Comparison of ENCODE assay signal across 9 mouse cellular contexts in the genomic region with DNA sequence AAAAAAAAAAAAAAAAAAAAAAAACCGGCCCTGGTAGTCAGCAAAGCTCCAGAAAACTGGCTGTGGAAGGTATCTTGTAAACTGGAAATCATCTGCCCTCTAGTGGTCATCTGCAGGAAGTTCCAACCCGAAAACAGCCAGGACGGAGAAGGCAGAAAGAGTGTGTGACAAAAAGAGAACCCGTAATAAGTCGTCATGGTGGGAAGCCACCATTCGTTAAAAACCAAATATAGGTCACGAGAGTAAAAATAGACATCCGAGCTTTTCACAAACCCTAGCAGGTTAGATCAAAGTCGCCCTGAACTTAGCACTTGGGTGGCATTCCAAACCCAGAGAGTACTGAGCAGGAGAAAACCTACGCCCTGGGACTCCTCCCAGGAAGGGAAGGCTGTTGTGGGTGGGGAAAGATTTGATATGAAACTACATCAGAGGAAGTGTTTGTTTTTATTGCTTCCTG. TPM values are rescaled to one million over a fixed set of nuclear protein-coding genes. Genes with fewer than 3 reads are reported as not detected.
DNase-seq lines count a peak whose midpoint lies in the region; ATAC-seq and TF ChIP-seq lines count a peak whose summit lies in the region.
"Had no signal": no experiment of that assay in that cellular context is flagged by ENCODE, and none has a peak within 500 bp of the region (broad histone marks: within the 10 kb centered on the region; RNA-seq: fewer than 3 reads in every experiment).

No protein-coding gene starts in this region.

- H3K27ac ChIP-seq in cortical plate, adult 2 months (ENCODE audit: insufficient read depth, low read length), result no peak overlapping the region
- H3K27ac ChIP-seq in intestine, embryonic 16.5 days (ENCODE audit: low read length), result no peak overlapping the region
- H3K27ac ChIP-seq in small intestine, adult 2 months (ENCODE audit: insufficient read depth, low read depth, low read length), result peak overlapping the region; percentile 45
- H3K27ac ChIP-seq: embryonic facial prominence, embryonic 12.5 days had no signal

- H3K4me3 ChIP-seq in cortical plate, adult 2 months (ENCODE audit: insufficient read depth, low read length), result no peak overlapping the region
- peak overlapping the region; percentile 15; the same call in 1 of the 2 replicates for H3K4me3 ChIP-seq in intestine, embryonic 16.5 days (ENCODE audit: low read length)
- H3K4me3 ChIP-seq in small intestine, adult 2 months (ENCODE audit: low read depth, low read length), result no peak overlapping the region; the same call in 1 of the 2 replicates
- H3K4me3 ChIP-seq: embryonic facial prominence, embryonic 12.5 days had no signal

- H3K9ac ChIP-seq in intestine, embryonic 16.5 days (ENCODE audit: low read depth, low read length), result no peak overlapping the region
- H3K9ac ChIP-seq: embryonic facial prominence, embryonic 12.5 days had no signal

- H3K27me3 ChIP-seq in intestine, embryonic 16.5 days (replicated peaks; ENCODE audit: control insufficient read depth, insufficient read depth, low read length), result no peaks in the 10 kb centered on the region
- no peaks in the 10 kb centered on the region for H3K27me3 ChIP-seq in small intestine, adult 2 months (ENCODE audit: control insufficient read depth, insufficient read depth, low read length)
- H3K27me3 ChIP-seq: embryonic facial prominence, embryonic 12.5 days had no signal

- 0 out of 2 replicates have a peak, but pooled peaks cover under 1% of the 10 kb centered on the region for H3K9me3 ChIP-seq in intestine, embryonic 16.5 days (ENCODE audit: control insufficient read depth, low read length)
- H3K9me3 ChIP-seq: embryonic facial prominence, embryonic 12.5 days had no signal

- 12% methylated on average over 10 of the region's 10 CpGs for WGBS in intestine, embryonic 16.5 days
- WGBS in small intestine, adult 2 months, result 3% methylated on average over 10 of the region's 10 CpGs

- intact Hi-C loops in left cerebral cortex, postnatal 25 days (cut with DNase I), result loop anchor here (2.0 to 5.0 kb wide), 4 partner anchors 276 to 738 kb away; a partner anchor contains a TSS

- H3K4me1 ChIP-seq in cortical plate, adult 2 months (ENCODE audit: control insufficient read depth, insufficient read depth, low read length), result no peaks in the 10 kb centered on the region
- H3K4me1 ChIP-seq in intestine, embryonic 16.5 days (ENCODE audit: control insufficient read depth, insufficient read depth, low read length), result peaks cover 6% of the 10 kb centered on the region
- H3K4me1 ChIP-seq in small intestine, adult 2 months (ENCODE audit: control insufficient read depth, insufficient read depth, insufficient read length, low read length), result peaks cover 4% of the 10 kb centered on the region; the same call in 1 of the 2 replicates
- H3K4me1 ChIP-seq: embryonic facial prominence, embryonic 12.5 days had no signal

- peak overlapping the region; percentile 39; the same call in 1 of the 2 replicates for H3K4me2 ChIP-seq in intestine, embryonic 16.5 days (ENCODE audit: low read depth, low read length)
- H3K4me2 ChIP-seq: embryonic facial prominence, embryonic 12.5 days had no signal

- peak; percentile 92 for DNase-seq in 3T3-L1 (ENCODE audit: low read depth, low spot score)
- DNase-seq in adipocyte (ENCODE audit: low spot score), result peak; percentile 88
- peak; percentile 50 for DNase-seq in gastrocnemius, postnatal 25 days
- peak; percentile 73 to 82 for DNase-seq in left cerebral cortex, postnatal 25 days (ENCODE audit: low spot score in 2 of 2)
- DNase-seq in mesoderm, embryonic 11.5 days (ENCODE audit: low read depth, low spot score), result peak; percentile 74

- ATAC-seq in intestine, embryonic 16.5 days, result peak; percentile 76

- TF ChIP-seq CTCF in cortical plate, adult 2 months (IDR thresholded peaks at IDR 0.05; ENCODE audit: extremely low read depth, insufficient read depth, low read length), result peak; percentile 67
- peak; percentile 33; the same call in 1 of the 2 replicates for TF ChIP-seq CTCF in small intestine, adult 2 months (IDR thresholded peaks at IDR 0.05; ENCODE audit: extremely low read depth, insufficient read length, insufficient replicate concordance, low read depth, low read length)

- H3K36me3 ChIP-seq in intestine, embryonic 16.5 days (ENCODE audit: control insufficient read depth, insufficient read depth, low read length), result no peaks in the 10 kb centered on the region; the same call in 1 of the 2 replicates
- H3K36me3 ChIP-seq in small intestine, adult 2 months (ENCODE audit: control insufficient read depth, insufficient read depth, low read length), result no peaks in the 10 kb centered on the region
- H3K36me3 ChIP-seq: embryonic facial prominence, embryonic 12.5 days had no signal

- TF ChIP-seq POLR2A in cortical plate, adult 2 months (IDR thresholded peaks at IDR 0.05; ENCODE audit: extremely low read depth, insufficient read depth, low read length), result no peak
- TF ChIP-seq POLR2A in small intestine, adult 2 months (IDR thresholded peaks at IDR 0.05; ENCODE audit: low read depth, low read length), result no peak

RNA-seq across cellular contexts. Expression of a gene that starts 45.9 kb away (rescaled TPM):
- 1.3 and 1.8 TPM in 2 replicates for polyA plus RNA-seq in cortical plate, adult 2 months (2012; rRNA removed)
- total RNA-seq in gastrocnemius, postnatal 25 days (2021), result not detected
- polyA plus RNA-seq in intestine, embryonic 16.5 days (2015; fragmentation: Nextera tagmentation; extraction: Ambion mirVana), result not detected in 2 replicates
- 1 to 10 TPM in 1 of 2 experiments, not detected in 1; 1.7 TPM for total RNA-seq in left cerebral cortex, postnatal 25 days (2021)
- polyA plus RNA-seq in small intestine, adult 2 months (2012; rRNA removed), result not detected in 2 replicates
